Mouse (Mus musculus): ENCODE measurements at regions not wholly inside any gene's neighbourhood (a gene's known extent, or its start where the extent isn't known, plus 50 kb on each side); places are given as distances from the start of the nearest gene placed in this dataset.
A peak's percentile ranks its signal among the peaks of the same experiment; 100 is the strongest.

GRCm38 (mm10) chr6:36058206-36058605 is 329.7 kb upstream of the Chrm2 start:
- no peak for DNase-seq

GRCm38 (mm10) chr6:36060411-36060810 is 327.5 kb upstream of the Chrm2 start:
- DNase-seq, result no peak

GRCm38 (mm10) chr6:36064919-36065318 is 323.0 kb upstream of the Chrm2 start:
- DNase-seq, result no peak

- no peak for DNase-seq
Observed at GRCm38 (mm10) chr6:36068690-36069089, 319.2 kb upstream of the Chrm2 start.

GRCm38 (mm10) chr6:36079559-36079958 is 308.3 kb upstream of the Chrm2 start:
- DNase-seq, result no peak

- no peak for DNase-seq
Observed at GRCm38 (mm10) chr6:36093584-36093983, 294.3 kb upstream of the Chrm2 start.

GRCm38 (mm10) chr6:36094075-36094474 is 293.8 kb upstream of the Chrm2 start:
- DNase-seq, result no peak

GRCm38 (mm10) chr6:36097391-36097790 is 290.5 kb upstream of the Chrm2 start:
- DNase-seq, result no peak

GRCm38 (mm10) chr6:36098179-36098578 is 289.7 kb upstream of the Chrm2 start:
- no peak for DNase-seq

- DNase-seq, result no peak
Observed at GRCm38 (mm10) chr6:36108830-36109229, 279.1 kb upstream of the Chrm2 start.

GRCm38 (mm10) chr6:36137223-36137622 is 250.7 kb upstream of the Chrm2 start:
- DNase-seq, result no peak

- no peak for DNase-seq
Observed at GRCm38 (mm10) chr6:36147267-36147666, 240.6 kb upstream of the Chrm2 start.

GRCm38 (mm10) chr6:36174514-36174913 is 213.4 kb upstream of the Chrm2 start:
- DNase-seq, result no peak

GRCm38 (mm10) chr6:36175112-36175511 is 212.8 kb upstream of the Chrm2 start:
- DNase-seq, result no peak

- no peak for DNase-seq
Observed at GRCm38 (mm10) chr6:36179895-36180294, 208.0 kb upstream of the Chrm2 start.

GRCm38 (mm10) chr6:36182698-36183097 is 205.2 kb upstream of the Chrm2 start:
- no peak for DNase-seq

- DNase-seq, result no peak
Observed at GRCm38 (mm10) chr6:36206666-36207065, 181.2 kb upstream of the Chrm2 start.

- DNase-seq, result no peak
Observed at GRCm38 (mm10) chr6:36221308-36221707, 166.6 kb upstream of the Chrm2 start.

GRCm38 (mm10) chr6:36234438-36234837 is 153.4 kb upstream of the Chrm2 start:
- no peak for DNase-seq

- DNase-seq, result no peak
Observed at GRCm38 (mm10) chr6:36247027-36247426, 140.9 kb upstream of the Chrm2 start.

- DNase-seq, result no peak
Observed at GRCm38 (mm10) chr6:36248219-36248618, 139.7 kb upstream of the Chrm2 start.

- peak in 1 of 2 experiments; percentile 4 for DNase-seq
Observed at GRCm38 (mm10) chr6:36249047-36249446, 138.8 kb upstream of the Chrm2 start.

GRCm38 (mm10) chr6:36266717-36267402 is 121.0 kb upstream of the Chrm2 start:
- no peak for DNase-seq

GRCm38 (mm10) chr6:36286664-36287063 is 101.2 kb upstream of the Chrm2 start:
- DNase-seq, result no peak

- DNase-seq, result no peak
Observed at GRCm38 (mm10) chr6:36313586-36313985, 74.3 kb upstream of the Chrm2 start.
